Mouse (Mus musculus): ENCODE measurements around the gene Plcb2. TPM values are rescaled to one million over a fixed set of nuclear protein-coding genes. Genes with fewer than 3 reads are reported as not detected.

The Plcb2 gene
- polyA plus RNA-seq, 1 experiment: 37.0 TPM

GRCm38 (mm10) chr2:118745232-118745884 lies 17.1 kb upstream of the Plcb2 start, which contains the start of gene Inafm2:
Gene Inafm2, plus strand, starts transcription at chr2:118745758.
- peak; percentile 57 to 92 for DNase-seq (ENCODE audit: low read depth in 1 of 2, low spot score in 2 of 2)
- 13% methylated on average over 56 of the region's 57 CpGs for WGBS
- peaks cover 13% of the 10 kb centered on the region for H3K4me1 ChIP-seq (ENCODE audit: control insufficient read depth, insufficient read depth, insufficient read length)

GRCm38 (mm10) chr2:118744621-118745020 lies 16.4 kb upstream of the Plcb2 start:
- no peaks in the 10 kb centered on the region; the same call in 1 of the 2 replicates for H3K36me3 ChIP-seq (ENCODE audit: control insufficient read depth, insufficient read depth, low read length)
- DNase-seq (ENCODE audit: low read depth in 1 of 2, low spot score in 2 of 2): no peak
- H3K27ac ChIP-seq (ENCODE audit: insufficient read depth, low read length): no peak overlapping the region
- no peaks in the 10 kb centered on the region for H3K27me3 ChIP-seq (ENCODE audit: control insufficient read depth, insufficient read depth, low read length)
- 18% methylated on average over 7 of the region's 7 CpGs for WGBS
- H3K4me3 ChIP-seq (ENCODE audit: extremely low read depth, insufficient read depth, insufficient read length): peak overlapping the region; percentile 95; the same call in 1 of the 2 replicates
- peaks cover 13% of the 10 kb centered on the region for H3K4me1 ChIP-seq (ENCODE audit: control insufficient read depth, insufficient read depth, insufficient read length)
- no peak for TF ChIP-seq CTCF (IDR thresholded peaks at IDR 0.05; ENCODE audit: extremely low read depth, insufficient read depth, insufficient read length, insufficient replicate concordance)
- TF ChIP-seq POLR2A (IDR thresholded peaks at IDR 0.05; ENCODE audit: low read depth, low read length): no peak

More at GRCm38 (mm10) chr2:118745232-118745884, 17.1 kb upstream of the Plcb2 start, which contains the start of gene Inafm2:
- Histone ChIP-seq H3K4me3 (ENCODE audit: extremely low read depth, insufficient read depth, insufficient read length) (peak within 1 kb of the TSS; percentile 95), H3K27me3 (ENCODE audit: control insufficient read depth, insufficient read depth, low read length) (no peaks in the 10 kb centered on the region), H3K27ac (ENCODE audit: insufficient read depth, low read length) (peak within 1 kb of the TSS; percentile 33; the same call in 1 of the 2 replicates), H3K36me3 (ENCODE audit: control insufficient read depth, insufficient read depth, low read length) (no peaks in the 10 kb centered on the region; the same call in 1 of the 2 replicates)
- TF ChIP-seq POLR2A (IDR thresholded peaks at IDR 0.05; ENCODE audit: low read depth, low read length) (peak; percentile 15; the same call in 1 of the 2 replicates), CTCF (IDR thresholded peaks at IDR 0.05; ENCODE audit: extremely low read depth, insufficient read depth, insufficient read length, insufficient replicate concordance) (no peak)

- Histone ChIP-seq H3K4me3 (ENCODE audit: extremely low read depth, insufficient read depth, insufficient read length) (no peak overlapping the region), H3K27ac (ENCODE audit: insufficient read depth, low read length) (no peak overlapping the region), H3K27me3 (ENCODE audit: control insufficient read depth, insufficient read depth, low read length) (no peaks in the 10 kb centered on the region), H3K36me3 (ENCODE audit: control insufficient read depth, insufficient read depth, low read length) (no peaks in the 10 kb centered on the region), H3K4me1 (ENCODE audit: control insufficient read depth, insufficient read depth, insufficient read length) (peaks cover 13% of the 10 kb centered on the region)
- DNase-seq (ENCODE audit: low read depth in 1 of 2, low spot score in 2 of 2): peak; percentile 36 to 37
- 29% methylated on average over 8 of the region's 8 CpGs for WGBS
- TF ChIP-seq POLR2A (IDR thresholded peaks at IDR 0.05; ENCODE audit: low read depth, low read length): no peak
- peak; percentile 20; the same call in 1 of the 2 replicates for TF ChIP-seq CTCF (IDR thresholded peaks at IDR 0.05; ENCODE audit: extremely low read depth, insufficient read depth, insufficient read length, insufficient replicate concordance)
Measured at GRCm38 (mm10) chr2:118743261-118743943, 15.2 kb upstream of the Plcb2 start.

- TF ChIP-seq CTCF (IDR thresholded peaks at IDR 0.05; ENCODE audit: extremely low read depth, insufficient read depth, insufficient read length, insufficient replicate concordance): no peak
- TF ChIP-seq POLR2A (IDR thresholded peaks at IDR 0.05; ENCODE audit: low read depth, low read length): no peak
- Histone ChIP-seq H3K4me1 (ENCODE audit: control insufficient read depth, insufficient read depth, insufficient read length) (peaks cover 5% of the 10 kb centered on the region; the same call in 1 of the 2 replicates), H3K27me3 (ENCODE audit: control insufficient read depth, insufficient read depth, low read length) (no peaks in the 10 kb centered on the region), H3K4me3 (ENCODE audit: extremely low read depth, insufficient read depth, insufficient read length) (no peak overlapping the region), H3K27ac (ENCODE audit: insufficient read depth, low read length) (no peak overlapping the region), H3K36me3 (ENCODE audit: control insufficient read depth, insufficient read depth, low read length) (no peaks in the 10 kb centered on the region)
- no peak for DNase-seq (ENCODE audit: low read depth in 1 of 2, low spot score in 2 of 2)
- WGBS: 71% methylated on average over 9 of the region's 9 CpGs
Measured at GRCm38 (mm10) chr2:118741183-118741582, 12.9 kb upstream of the Plcb2 start.

GRCm38 (mm10) chr2:118740341-118740740 lies 12.1 kb upstream of the Plcb2 start:
- H3K27me3 ChIP-seq (ENCODE audit: control insufficient read depth, insufficient read depth, low read length): no peaks in the 10 kb centered on the region
- H3K4me3 ChIP-seq (ENCODE audit: extremely low read depth, insufficient read depth, insufficient read length): no peak overlapping the region
- H3K4me1 ChIP-seq (ENCODE audit: control insufficient read depth, insufficient read depth, insufficient read length): peaks cover 5% of the 10 kb centered on the region; the same call in 1 of the 2 replicates
- H3K36me3 ChIP-seq (ENCODE audit: control insufficient read depth, insufficient read depth, low read length): no peaks in the 10 kb centered on the region
- no peak overlapping the region for H3K27ac ChIP-seq (ENCODE audit: insufficient read depth, low read length)
- DNase-seq (ENCODE audit: low read depth in 1 of 2, low spot score in 2 of 2): no peak
- 42% methylated on average over 3 of the region's 3 CpGs for WGBS
- TF ChIP-seq CTCF (IDR thresholded peaks at IDR 0.05; ENCODE audit: extremely low read depth, insufficient read depth, insufficient read length, insufficient replicate concordance) (no peak), POLR2A (IDR thresholded peaks at IDR 0.05; ENCODE audit: low read depth, low read length) (no peak)

GRCm38 (mm10) chr2:118733341-118733740 lies 5.1 kb upstream of the Plcb2 start:
- Histone ChIP-seq H3K36me3 (ENCODE audit: control insufficient read depth, insufficient read depth, low read length) (no peaks in the 10 kb centered on the region), H3K27me3 (ENCODE audit: control insufficient read depth, insufficient read depth, low read length) (no peaks in the 10 kb centered on the region), H3K4me1 (ENCODE audit: control insufficient read depth, insufficient read depth, insufficient read length) (peaks cover 16% of the 10 kb centered on the region), H3K4me3 (ENCODE audit: extremely low read depth, insufficient read depth, insufficient read length) (no peak overlapping the region), H3K27ac (ENCODE audit: insufficient read depth, low read length) (no peak overlapping the region)
- whole genome bisulfite sequencing: 86% methylated on average over 5 of the region's 5 CpGs
- TF ChIP-seq CTCF (IDR thresholded peaks at IDR 0.05; ENCODE audit: extremely low read depth, insufficient read depth, insufficient read length, insufficient replicate concordance): no peak
- TF ChIP-seq POLR2A (IDR thresholded peaks at IDR 0.05; ENCODE audit: low read depth, low read length): no peak
- no peak for DNase-seq (ENCODE audit: low read depth in 1 of 2, low spot score in 2 of 2)

Measured in spleen, adult 2 months (tissue).